Mouse (Mus musculus): ENCODE measurements around the gene Shmt2.

DNA sequence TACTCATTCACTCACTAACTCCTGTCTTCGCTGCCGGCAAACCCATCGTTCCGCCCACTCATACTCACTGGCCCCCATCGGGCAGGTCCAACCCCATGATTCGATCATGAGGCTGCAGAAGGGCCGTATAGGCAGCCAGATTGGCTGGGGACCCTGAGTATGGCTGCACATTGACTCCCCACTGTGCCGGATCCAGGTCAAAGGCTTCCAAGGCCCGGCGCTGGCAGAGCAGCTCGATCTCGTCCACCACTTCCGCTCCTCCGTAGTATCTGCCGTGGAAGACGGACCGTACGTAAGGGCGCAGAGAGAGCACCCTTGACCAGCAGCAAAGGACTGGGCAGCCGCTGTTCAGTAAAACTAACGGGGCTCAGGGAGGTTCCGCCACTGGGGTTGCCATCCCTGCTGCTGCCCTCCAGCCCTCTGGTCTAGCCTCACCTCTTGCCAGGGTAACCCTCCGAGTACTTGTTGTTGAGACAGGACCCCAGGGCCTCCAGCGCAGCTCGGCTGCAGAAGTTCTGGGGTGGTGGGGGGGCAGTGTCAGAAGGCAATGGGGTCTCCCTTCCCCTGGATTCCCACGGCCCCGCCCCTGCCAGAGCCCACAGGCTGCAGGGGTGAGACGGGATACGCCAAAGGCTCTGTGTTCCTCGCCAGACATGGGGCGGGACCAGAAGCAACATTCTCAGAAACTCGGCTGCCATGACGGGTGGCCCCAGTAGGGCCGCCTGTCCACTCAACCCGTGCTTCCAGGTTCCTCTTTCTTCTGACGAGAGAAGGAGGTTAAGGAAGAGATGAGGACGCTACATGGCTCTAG lies 2.1 kb downstream of the Shmt2 start:
- no peak for TF ChIP-seq CTCF (IDR thresholded peaks at IDR 0.05; ENCODE audit: borderline replicate concordance, control insufficient read depth, extremely low read depth, insufficient read depth, low read length, poor library complexity)
- no peak for TF ChIP-seq POLR2A (IDR thresholded peaks at IDR 0.05; ENCODE audit: control insufficient read depth, extremely low read depth, insufficient read depth, low read length, poor library complexity)
